In genomic region chr8:62060357-62060756, GRCm38 (mm10) we compare ENCODE assay signal across 12 mouse cellular contexts.
A peak's percentile ranks its signal among the peaks of the same experiment; 100 is the strongest.
DNase-seq lines count a peak whose midpoint lies in the region; ATAC-seq and TF ChIP-seq lines count a peak whose summit lies in the region.
"Had no signal": no experiment of that assay in that cellular context is flagged by ENCODE, and none has a peak within 500 bp of the region (broad histone marks: within the 10 kb centered on the region; RNA-seq: fewer than 3 reads in every experiment).

No protein-coding gene starts in this region.

- DNase-seq in hindbrain, embryonic 11.5 days (ENCODE audit: low spot score) = peak; percentile 21
- peak; percentile 73 for DNase-seq in lung, embryonic 14.5 days
- DNase-seq in lung, adult 18-20 months = no peak
- peak; percentile 21 for DNase-seq in ZHBTc4 (ENCODE audit: low read depth, low spot score)
- peak; percentile 3 for DNase-seq in lung, postnatal 25 days (ENCODE audit: low spot score)
- no peak for DNase-seq in spleen, postnatal 4 days (ENCODE audit: low spot score in 2 of 2)
- DNase-seq in gastrocnemius, postnatal 25 days = no peak
- DNase-seq: cerebellum, postnatal 25 days; gastrocnemius, postnatal 36 days had no signal

- no peak overlapping the region for H3K4me3 ChIP-seq in hindbrain, embryonic 11.5 days (ENCODE audit: low read depth, low read length)
- no peak overlapping the region for H3K4me3 ChIP-seq in hindbrain, embryonic 12.5 days
- no peak overlapping the region for H3K4me3 ChIP-seq in lung, embryonic 14.5 days (ENCODE audit: low read depth, low read length)
- H3K4me3 ChIP-seq: myocyte had no signal

- no peak overlapping the region for H3K27ac ChIP-seq in hindbrain, embryonic 11.5 days (ENCODE audit: low read depth, low read length)
- no peak overlapping the region for H3K27ac ChIP-seq in hindbrain, embryonic 12.5 days
- no peak overlapping the region for H3K27ac ChIP-seq in lung, embryonic 14.5 days (ENCODE audit: low read depth)
- H3K27ac ChIP-seq: liver, embryonic 14.5 days had no signal

- H3K4me2 ChIP-seq in hindbrain, embryonic 11.5 days (replicated peaks; ENCODE audit: low read depth, low read length) = no peak overlapping the region
- H3K4me2 ChIP-seq in hindbrain, embryonic 12.5 days (replicated peaks) = no peak overlapping the region
- no peak overlapping the region for H3K4me2 ChIP-seq in lung, embryonic 14.5 days

- peak; percentile 47 for TF ChIP-seq CTCF in lung, embryonic 14.5 days (IDR thresholded peaks at IDR 0.05; ENCODE audit: low read depth)

- H3K9me3 ChIP-seq in hindbrain, embryonic 11.5 days (ENCODE audit: control insufficient read depth, low read length) = no peaks in the 10 kb centered on the region
- H3K9me3 ChIP-seq in hindbrain, embryonic 12.5 days (replicated peaks) = no peaks in the 10 kb centered on the region
- H3K9me3 ChIP-seq in lung, embryonic 14.5 days (ENCODE audit: low read depth, low read length) = no peaks in the 10 kb centered on the region

- no peak for ATAC-seq in hindbrain, embryonic 11.5 days (ENCODE audit: low FRiP score)
- no peak for ATAC-seq in hindbrain, embryonic 12.5 days (ENCODE audit: low FRiP score)
- no peak for ATAC-seq in lung, embryonic 14.5 days (ENCODE audit: insufficient read depth)

- H3K27me3 ChIP-seq in hindbrain, embryonic 11.5 days (ENCODE audit: control insufficient read depth, insufficient read depth, low read length) = no peaks in the 10 kb centered on the region
- no peaks in the 10 kb centered on the region for H3K27me3 ChIP-seq in hindbrain, embryonic 12.5 days
- H3K27me3 ChIP-seq in lung, embryonic 14.5 days (ENCODE audit: insufficient read depth, low read length) = no peaks in the 10 kb centered on the region

- H3K4me1 ChIP-seq in hindbrain, embryonic 11.5 days (replicated peaks; ENCODE audit: control insufficient read depth, insufficient read depth, low read length) = no peaks in the 10 kb centered on the region
- H3K4me1 ChIP-seq in hindbrain, embryonic 12.5 days = no peaks in the 10 kb centered on the region
- no peaks in the 10 kb centered on the region for H3K4me1 ChIP-seq in lung, embryonic 14.5 days (ENCODE audit: insufficient read depth)

- no peaks in the 10 kb centered on the region for H3K36me3 ChIP-seq in hindbrain, embryonic 11.5 days (ENCODE audit: control insufficient read depth, insufficient read depth, low read length)
- H3K36me3 ChIP-seq in hindbrain, embryonic 12.5 days = no peaks in the 10 kb centered on the region
- no peaks in the 10 kb centered on the region for H3K36me3 ChIP-seq in lung, embryonic 14.5 days (ENCODE audit: insufficient read depth)

- no peak overlapping the region for H3K9ac ChIP-seq in hindbrain, embryonic 11.5 days (ENCODE audit: low read depth, low read length)
- H3K9ac ChIP-seq in hindbrain, embryonic 12.5 days = no peak overlapping the region
- H3K9ac ChIP-seq in lung, embryonic 14.5 days = no peak overlapping the region
- H3K9ac ChIP-seq: liver, embryonic 14.5 days had no signal

Comparison
In these comparisons a context has a peak if more than half of its experiments do, and no peak if none do; other contexts are left out.
1. DNase-seq: peak in hindbrain, embryonic 11.5 days (single experiment), lung, embryonic 14.5 days (single experiment), ZHBTc4 (single experiment) and lung, postnatal 25 days (single experiment); none in lung, adult 18-20 months (0 of 2), spleen, postnatal 4 days (0 of 2) and gastrocnemius, postnatal 25 days (single experiment).